Mouse (Mus musculus) spleen, adult 2 months (tissue): ENCODE results near the gene Carmil1. TPM values are rescaled to one million over a fixed set of nuclear protein-coding genes. Genes with fewer than 3 reads are reported as not detected.
A peak's percentile ranks its signal among the peaks of the same experiment; 100 is the strongest.

Experiments used
- DNase-seq, 2 experiments: peaks; one replicate each; pipeline versions ENCODE4 v3.0.0 to v3.0.0-alpha.2; 2012 to 2021; ENCODE audit warnings: low spot score in 2 of 2, low read depth in 1 of 2
- H3K27ac ChIP-seq: fragments of 200-500 bp; 2 replicates; pipeline ENCODE4 v1.5.1; 2012; ENCODE audit warnings: low read length, inconsistent platforms; ENCODE audit not compliant: insufficient read depth
- H3K27me3 ChIP-seq: fragments of 200-500 bp; 2 replicates; pipeline ENCODE4 v1.6.1; 2012; ENCODE audit warnings: mild to moderate bottlenecking, moderate library complexity, low read length, inconsistent platforms; ENCODE audit not compliant: control insufficient read depth, insufficient read depth
- H3K36me3 ChIP-seq: fragments of 200-500 bp; 2 replicates; pipeline ENCODE4 v1.6.1; 2012; ENCODE audit warnings: mild to moderate bottlenecking, low read length, inconsistent platforms; ENCODE audit not compliant: control insufficient read depth, insufficient read depth
- H3K4me1 ChIP-seq: fragments of 200-500 bp; 2 replicates; pipeline ENCODE4 v1.6.1; 2011; ENCODE audit warnings: inconsistent platforms; ENCODE audit not compliant: control insufficient read depth, insufficient read depth, insufficient read length
- H3K4me3 ChIP-seq: fragments of 200-500 bp; 2 replicates; pipeline ENCODE4 v1.5.1; 2011; ENCODE audit warnings: mild to moderate bottlenecking, inconsistent platforms; ENCODE audit not compliant: insufficient read depth, insufficient read length; ENCODE audit errors: extremely low read depth
- CTCF ChIP-seq: fragments of 200-500 bp; IDR thresholded peaks from 2 replicates; pipeline ENCODE4 v1.5.1; 2011; ENCODE audit warnings: mild to moderate bottlenecking, inconsistent platforms; ENCODE audit not compliant: insufficient read depth, insufficient read length, insufficient replicate concordance; ENCODE audit errors: extremely low read depth
- POLR2A ChIP-seq: fragments of 200-500 bp; IDR thresholded peaks from 2 replicates; pipeline ENCODE4 v1.6.1; 2011; ENCODE audit warnings: low read depth, low read length, inconsistent platforms
- WGBS: fragments of 180-500 bp; shearing (Covaris S2); methylation state at CpG from one replicate; pipeline ENCODE4 v1.1.7; 2018; 5-methylcytosine and 5-hydroxymethylcytosine counted together
- polyA plus RNA-seq: library from polyadenylated mRNA; depleted of rRNA; stranded (reverse); fragments of >200 nt; gene quantifications from 2 replicates; pipeline ENCODE4 v1.2.3, GENCODE M21; 2012; rRNA removed

The Carmil1 gene
- polyA plus RNA-seq = 3.4 and 4.3 TPM in 2 replicates

DNA sequence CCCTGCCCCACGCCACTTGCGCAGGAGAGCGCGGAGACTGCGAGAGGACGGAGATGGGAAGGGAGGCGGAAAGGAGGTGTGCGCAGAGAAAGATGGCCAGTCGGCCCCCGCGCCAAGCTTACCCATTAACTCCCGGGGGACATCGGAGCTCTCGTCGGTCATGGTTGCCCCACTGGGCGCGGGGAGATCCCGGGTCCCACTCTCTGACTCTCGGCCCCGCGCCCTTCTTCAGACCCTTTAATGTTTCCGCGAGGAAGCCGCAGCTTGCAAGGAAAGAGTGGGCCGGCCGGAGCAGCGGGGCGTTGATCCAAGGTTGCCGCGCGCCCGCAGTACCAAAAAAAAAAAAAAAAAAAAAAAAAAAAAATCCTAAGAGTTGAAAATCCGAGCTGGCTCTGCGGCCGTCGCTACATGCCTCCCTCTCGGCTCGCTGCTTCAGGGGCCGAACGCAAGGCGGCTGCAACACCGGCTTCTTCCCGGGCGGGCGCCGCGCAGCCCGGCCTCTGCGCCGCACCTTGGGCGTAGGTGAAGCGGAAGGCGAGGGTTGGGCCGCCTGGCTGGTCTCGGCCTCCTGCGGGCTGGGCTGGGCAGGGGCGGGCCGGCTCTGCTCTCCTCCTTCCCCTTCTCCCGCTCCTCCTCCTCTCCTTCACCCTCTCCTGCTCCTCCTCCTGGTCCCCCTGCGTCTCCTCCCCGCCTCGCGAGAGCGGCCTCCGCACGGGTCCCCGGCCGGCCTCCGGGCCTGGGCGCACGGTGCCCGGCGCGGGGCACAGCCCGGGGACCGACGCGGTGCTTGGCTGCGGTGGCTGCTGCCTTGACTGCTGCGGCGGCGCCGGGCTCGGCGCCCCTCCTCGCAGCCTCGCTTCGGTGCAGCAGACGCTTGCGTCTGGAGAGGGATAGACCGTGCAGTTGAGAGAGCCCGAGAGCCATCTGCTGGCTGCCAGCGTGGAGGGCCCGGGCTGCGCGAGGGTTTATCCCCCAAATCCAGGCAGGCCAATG, at the start of gene Carmil1:
Gene Carmil1 (minus strand): TSS at position 357 of the 993 bp plus-strand sequence.
- H3K36me3 ChIP-seq = no peaks in the 10 kb centered on the region
- DNase-seq = peak; percentile 33 to 68
- WGBS = 2% methylated on average over 95 of the region's 96 CpGs
- H3K27me3 ChIP-seq = no peaks in the 10 kb centered on the region
- TF ChIP-seq CTCF = peak; percentile 64; the same call in 1 of the 2 replicates
- no peak for TF ChIP-seq POLR2A
- no peaks in the 10 kb centered on the region; the same call in 1 of the 2 replicates for H3K4me1 ChIP-seq
- peak within 1 kb of the TSS; percentile 65 for H3K4me3 ChIP-seq
- peak within 1 kb of the TSS; percentile 44; the same call in 1 of the 2 replicates for H3K27ac ChIP-seq

DNA sequence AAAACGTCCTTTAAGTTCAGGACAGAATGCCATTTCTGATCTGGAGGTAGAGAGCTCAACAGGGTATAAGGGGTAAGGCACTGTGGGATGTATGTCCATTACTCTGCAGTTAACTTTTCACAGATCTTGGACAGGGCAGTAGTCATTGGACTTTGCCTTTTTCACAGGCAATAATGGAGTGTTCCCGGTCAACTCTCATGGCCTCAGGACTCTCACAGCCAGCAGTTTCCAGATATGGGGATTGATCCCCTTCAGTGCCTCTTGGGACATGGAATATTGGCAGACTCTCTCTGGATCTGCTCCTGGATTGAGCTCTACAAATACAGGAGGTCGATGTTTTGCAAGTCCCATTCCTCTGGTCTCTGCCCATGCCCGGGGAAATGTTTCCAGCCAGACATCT, 49.5 kb upstream of the Carmil1 start:
- H3K4me3 ChIP-seq = no peak overlapping the region
- DNase-seq = no peak
- no peaks in the 10 kb centered on the region; the same call in 1 of the 2 replicates for H3K4me1 ChIP-seq
- WGBS = 86% methylated on average over 4 of the region's 4 CpGs
- no peaks in the 10 kb centered on the region for H3K27me3 ChIP-seq
- H3K27ac ChIP-seq = no peak overlapping the region
- TF ChIP-seq CTCF (no peak), POLR2A (no peak)
- H3K36me3 ChIP-seq = no peaks in the 10 kb centered on the region

- 55% methylated on average over 9 of the region's 9 CpGs for WGBS
- H3K27me3 ChIP-seq = no peaks in the 10 kb centered on the region
- H3K4me3 ChIP-seq = no peak overlapping the region
- no peaks in the 10 kb centered on the region for H3K36me3 ChIP-seq
- no peak overlapping the region for H3K27ac ChIP-seq
- TF ChIP-seq CTCF = no peak
- TF ChIP-seq POLR2A = no peak
- no peaks in the 10 kb centered on the region; the same call in 1 of the 2 replicates for H3K4me1 ChIP-seq
- DNase-seq = no peak
Measured at GRCm38 (mm10) chr13:24328036-24328817, 47.6 kb upstream of the Carmil1 start.

DNA sequence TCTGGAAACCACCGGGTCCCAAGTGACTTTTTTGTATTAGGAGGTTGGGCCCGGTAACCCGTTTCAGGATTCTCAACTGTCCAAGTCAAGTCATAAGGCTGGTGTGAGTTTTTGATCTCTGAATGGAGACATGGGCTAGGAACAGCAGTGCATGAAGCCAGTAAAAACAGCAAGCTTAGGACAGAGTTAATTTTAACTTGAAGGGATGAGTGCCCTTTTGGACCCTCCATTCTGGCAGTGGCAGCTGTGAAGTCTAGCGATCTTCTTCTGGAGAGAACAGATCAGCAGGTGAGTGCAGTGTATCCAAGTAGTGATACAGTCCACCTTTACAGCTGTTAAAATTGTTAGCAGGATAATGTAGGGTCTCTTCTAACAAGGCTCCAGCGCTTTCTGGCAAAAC, 46.6 kb upstream of the Carmil1 start, which contains the start of gene Cmah:
Gene Cmah (plus strand): TSS at position 204 of the 400 bp plus-strand sequence.
- DNase-seq = no peak

DNA sequence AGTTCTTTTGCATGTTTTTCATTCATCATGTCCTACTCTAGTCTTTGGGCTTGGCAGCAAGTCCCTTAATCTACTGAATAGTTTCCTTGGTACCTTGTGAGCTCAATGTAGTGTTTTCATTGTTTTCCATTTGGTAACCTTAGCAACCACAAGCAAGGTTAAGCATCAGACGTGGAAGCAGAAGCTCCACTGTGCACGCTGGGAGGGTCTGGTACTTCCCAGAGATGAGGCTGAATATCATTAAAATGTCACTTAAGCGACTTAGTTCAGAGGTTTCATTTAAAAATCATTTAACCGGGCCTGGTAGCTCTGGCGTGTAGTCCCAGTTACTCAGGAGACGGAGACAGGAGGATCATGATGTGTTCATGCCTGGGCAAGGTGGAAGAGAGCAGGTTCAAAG, 40.7 kb upstream of the Carmil1 start:
- no peak for DNase-seq
- TF ChIP-seq POLR2A (no peak), CTCF (no peak)
- 75% methylated on average over 6 of the region's 6 CpGs for WGBS

More for the DNA sequence above, 46.6 kb upstream of the Carmil1 start, which contains the start of gene Cmah:
- H3K4me1 ChIP-seq = no peaks in the 10 kb centered on the region; the same call in 1 of the 2 replicates
- no peaks in the 10 kb centered on the region for H3K27me3 ChIP-seq
- H3K36me3 ChIP-seq = no peaks in the 10 kb centered on the region
- WGBS = 55% methylated on average over 5 of the region's 5 CpGs
- no peak within 1 kb of the TSS for H3K27ac ChIP-seq
- TF ChIP-seq POLR2A = no peak
- no peak for TF ChIP-seq CTCF
- no peak within 1 kb of the TSS for H3K4me3 ChIP-seq

GRCm38 (mm10) chr13:24318618-24319017, 38.0 kb upstream of the Carmil1 start:
- TF ChIP-seq CTCF (peak; percentile 21; the same call in 1 of the 2 replicates), POLR2A (no peak)
- H3K4me1 ChIP-seq = no peaks in the 10 kb centered on the region; the same call in 1 of the 2 replicates
- H3K36me3 ChIP-seq = no peaks in the 10 kb centered on the region
- no peak overlapping the region for H3K4me3 ChIP-seq
- no peak overlapping the region for H3K27ac ChIP-seq
- WGBS = 10% methylated on average over 4 of the region's 4 CpGs
- H3K27me3 ChIP-seq = no peaks in the 10 kb centered on the region
- DNase-seq = peak in 1 of 2 experiments; percentile 24

More for the DNA sequence above, 40.7 kb upstream of the Carmil1 start:
- H3K4me1 ChIP-seq = no peaks in the 10 kb centered on the region; the same call in 1 of the 2 replicates
- H3K4me3 ChIP-seq = no peak overlapping the region
- no peak overlapping the region for H3K27ac ChIP-seq
- H3K36me3 ChIP-seq = no peaks in the 10 kb centered on the region
- H3K27me3 ChIP-seq = no peaks in the 10 kb centered on the region
